Mouse (Mus musculus) thymus, adult 18-20 months (tissue): ENCODE measurements around the gene Wdr62.
A peak's percentile ranks its signal among the peaks of the same experiment; 100 is the strongest.
"Not testable (repeated sequence)": the region's sequence is repeated elsewhere in the genome, so short reads cannot be mapped to it uniquely, and the experiment has no call there.

Source experiments
- DNase-seq, 2 experiments: peaks; one replicate each; pipeline ENCODE4 v3.0.0; 2022; ENCODE audit warnings: mixed read lengths in 2 of 2

Wdr62 gene

DNA sequence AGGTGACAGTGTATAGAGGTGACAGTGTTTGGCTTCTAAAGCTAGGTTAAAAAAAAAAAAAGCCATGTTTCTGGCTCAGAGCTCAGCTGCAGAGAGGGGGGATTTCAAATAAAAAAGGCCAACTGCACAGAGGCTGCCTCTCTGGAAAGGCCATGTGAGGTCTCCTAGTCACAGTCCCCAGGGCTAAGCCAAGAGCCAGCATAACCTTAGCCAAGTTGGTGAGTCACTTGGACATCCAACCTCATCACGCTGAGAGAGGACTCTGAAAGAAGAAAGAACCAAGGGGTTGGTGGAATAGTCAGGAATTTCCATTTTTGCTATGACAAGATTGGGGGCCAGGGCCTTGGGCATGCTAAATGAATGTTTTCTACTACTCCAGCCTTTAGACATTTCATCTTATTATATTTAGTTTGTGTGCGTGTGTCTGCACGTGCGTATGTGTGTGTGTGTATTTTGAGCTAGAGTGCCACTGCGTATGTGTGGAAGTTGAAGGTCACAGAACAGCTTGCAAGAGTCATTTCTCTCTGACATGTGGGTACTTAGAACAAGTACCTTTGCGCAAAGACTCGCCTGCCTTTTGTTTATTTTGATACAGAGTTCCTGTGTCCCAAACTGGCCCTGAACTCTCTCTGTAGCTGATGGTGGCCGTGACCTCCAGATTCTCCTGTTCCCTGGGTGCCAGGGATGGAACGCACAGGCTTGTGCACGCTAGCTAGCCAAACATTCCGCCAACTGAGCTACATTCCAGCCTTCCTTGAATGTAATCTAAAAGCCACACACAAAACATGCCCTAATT is 77.1 kb downstream of the Wdr62 start:
- no peak for DNase-seq

- DNase-seq, result not testable (repeated sequence)
Observed at GRCm38 (mm10) chr7:30200661-30201060, 79.6 kb downstream of the Wdr62 start.

DNA sequence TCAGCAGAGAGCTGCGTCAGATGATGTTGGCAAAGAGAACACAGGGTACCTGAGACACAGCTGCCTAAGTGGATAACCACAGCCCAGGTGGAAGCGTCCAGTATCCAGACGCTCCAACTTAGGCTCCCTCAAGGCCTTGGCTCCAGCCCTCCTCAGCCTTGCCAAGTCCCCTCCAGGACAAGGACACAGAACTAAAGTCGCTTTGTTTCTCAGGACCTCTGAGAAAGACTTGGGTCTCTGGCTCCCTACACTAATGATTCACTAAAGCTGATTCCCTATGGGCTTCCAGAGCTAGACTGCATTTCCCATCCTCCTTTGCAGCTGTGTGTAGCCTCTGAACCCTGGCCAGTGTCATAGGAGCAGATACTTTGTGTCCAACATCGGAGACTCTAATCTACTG is 80.0 kb downstream of the Wdr62 start:
- DNase-seq, result no peak

- no peak for DNase-seq
Observed at GRCm38 (mm10) chr7:30199498-30200139, 80.6 kb downstream of the Wdr62 start.

DNA sequence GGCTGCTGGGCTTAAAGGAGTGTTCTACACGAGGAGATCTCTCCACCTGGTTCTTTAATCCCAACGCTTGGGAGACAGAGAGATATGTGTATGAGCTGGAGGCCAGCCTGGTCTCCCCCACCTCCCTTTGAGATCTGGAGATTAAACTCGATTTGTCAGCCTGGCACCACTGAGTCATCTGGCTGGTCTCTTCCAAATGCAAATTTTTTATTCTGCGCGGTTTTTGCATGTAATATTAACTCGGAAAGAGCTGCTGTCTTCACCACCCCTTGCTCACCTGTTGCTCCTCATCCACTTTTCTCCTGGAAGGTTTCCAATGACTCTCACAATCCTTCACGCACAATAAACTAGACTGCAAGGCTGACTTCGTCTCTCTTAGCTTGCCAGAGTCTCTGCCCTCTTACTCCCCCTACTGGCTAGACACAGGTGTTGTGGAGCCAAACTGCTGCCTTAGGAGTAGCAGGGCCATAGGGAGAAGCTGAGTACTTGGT is 81.7 kb downstream of the Wdr62 start, which contains the start of gene Capns1:
Gene Capns1, minus strand, starts transcription at position 331 of the 491 bp plus-strand sequence.
- no peak for DNase-seq

- DNase-seq, result no peak
Observed at GRCm38 (mm10) chr7:30197592-30198129, 82.6 kb downstream of the Wdr62 start.

- DNase-seq, result no peak
Observed at GRCm38 (mm10) chr7:30196171-30196570, 84.0 kb downstream of the Wdr62 start.

- DNase-seq, result no peak
Observed at GRCm38 (mm10) chr7:30195461-30195860, 84.8 kb downstream of the Wdr62 start.

DNA sequence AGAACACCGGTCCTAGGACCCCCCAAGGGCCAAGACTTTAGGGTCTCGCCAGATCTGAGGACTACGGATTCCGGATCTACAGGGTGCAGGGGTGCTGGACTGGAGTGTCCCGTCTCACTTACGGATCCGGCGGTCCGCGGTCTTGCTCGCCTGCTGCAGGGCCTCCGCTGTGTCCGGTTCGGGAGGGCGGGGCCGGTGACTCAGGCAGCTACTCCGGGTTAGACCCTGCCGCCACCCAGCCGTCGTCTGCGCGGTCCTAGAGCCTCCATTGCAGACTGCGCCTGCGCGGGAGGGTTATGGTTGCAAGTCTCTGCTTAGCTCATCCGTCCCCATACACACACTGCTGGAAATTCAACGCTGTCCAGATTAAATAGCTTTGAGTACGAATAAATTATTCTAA is 85.3 kb downstream of the Wdr62 start:
- peak; percentile 89 to 91 for DNase-seq

DNA sequence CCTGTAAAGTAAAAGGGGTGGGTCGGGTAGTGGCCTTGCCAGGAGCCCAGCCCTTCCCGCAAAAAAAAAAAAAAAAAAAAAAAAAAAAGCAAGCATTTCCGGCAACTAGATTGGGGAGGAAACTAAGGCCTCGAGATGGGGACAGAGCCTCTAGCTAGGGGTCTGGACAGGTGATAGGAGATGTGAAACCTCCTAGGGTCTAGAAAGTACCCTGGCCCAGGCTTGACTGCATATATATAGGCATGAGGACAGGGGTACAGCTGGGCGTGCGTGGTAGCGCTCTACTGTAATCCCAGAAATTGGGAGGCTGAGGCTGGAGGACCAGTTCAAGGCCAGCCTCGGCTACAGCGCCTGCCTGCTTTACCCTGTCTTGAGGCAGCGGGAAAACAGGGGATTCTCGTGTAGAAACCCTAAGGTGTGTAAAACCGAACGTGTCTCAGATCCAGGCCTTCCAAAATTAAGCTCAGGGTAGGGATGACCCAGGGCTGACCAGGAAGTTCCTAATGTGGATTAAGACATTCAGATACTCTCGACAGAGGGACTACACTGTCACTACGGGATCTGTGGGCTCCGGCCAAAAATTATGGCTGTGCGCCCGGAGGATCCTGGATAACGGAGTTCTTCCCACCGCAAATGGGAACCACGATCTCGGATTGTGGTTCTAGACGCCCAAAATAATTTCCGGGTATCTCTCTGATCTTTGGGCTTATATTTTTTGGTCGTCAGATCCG is 86.0 kb downstream of the Wdr62 start:
- no peak for DNase-seq

GRCm38 (mm10) chr7:30193581-30194100 is 86.6 kb downstream of the Wdr62 start:
- DNase-seq, result peak; percentile 49 to 54

DNA sequence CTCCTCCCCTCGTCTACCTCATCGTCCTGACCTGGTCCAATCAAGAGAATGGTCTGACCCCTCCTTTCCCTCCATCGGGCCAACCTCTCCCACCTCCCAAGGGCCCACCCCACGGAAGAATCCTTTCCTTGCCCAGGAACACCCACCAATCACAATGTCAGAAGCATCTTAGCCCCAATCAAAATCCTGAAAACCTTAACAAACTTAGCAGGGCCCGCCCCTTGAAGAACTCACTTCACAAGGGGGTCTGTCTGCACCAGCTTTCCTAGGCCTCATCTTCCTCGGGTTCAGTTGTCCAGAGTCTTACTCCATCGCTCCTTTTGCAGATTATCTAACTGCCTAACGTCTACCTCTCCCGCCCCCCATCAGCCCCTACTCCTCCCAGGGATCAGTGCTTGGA is 87.2 kb downstream of the Wdr62 start:
- DNase-seq, result no peak

DNA sequence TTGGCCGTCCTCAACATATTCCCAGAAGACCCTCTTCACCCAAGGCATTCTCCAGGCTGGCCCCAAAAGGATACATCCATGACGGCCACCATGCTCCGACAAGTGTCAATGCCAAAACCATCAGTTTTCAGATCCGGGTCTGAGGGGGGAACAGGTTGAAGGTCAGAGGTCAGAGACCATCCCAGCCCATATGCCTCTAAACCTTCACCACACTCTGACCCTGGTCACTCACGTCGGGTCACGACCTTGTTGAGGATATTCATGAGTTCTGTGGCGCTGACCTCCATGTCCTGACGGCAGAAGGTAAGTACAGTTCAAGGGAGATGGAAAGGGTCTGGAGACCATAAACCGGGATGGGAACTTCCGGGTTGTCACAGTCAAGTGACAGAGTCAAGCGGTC is 88.1 kb downstream of the Wdr62 start:
- DNase-seq, result no peak
